Mouse (Mus musculus) lung, postnatal 0 days (tissue): ENCODE results near the gene Treml4. TPM values are rescaled to one million over a fixed set of nuclear protein-coding genes. Genes with fewer than 3 reads are reported as not detected.

Experiments
- ATAC-seq: fragments of 200-750 bp; cut with Nextera tagmentation; 2 replicates; pipeline ENCODE4 v1.8.0; 2017; ENCODE audit warnings: moderate library complexity
- DNase-seq: peaks from one replicate; pipeline ENCODE4 v3.0.0-alpha.2; 2016; ENCODE audit warnings: low spot score
- H3K27ac ChIP-seq: fragments of 300-500 bp; sonication (generic); 2 replicates; pipeline ENCODE4 v1.5.1; 2014; ENCODE audit warnings: antibody characterized with exemption, mild to moderate bottlenecking, low read length, mixed read lengths
- H3K27me3 ChIP-seq: fragments of 300-500 bp; sonication (generic); replicated peaks from 2 replicates; pipeline ENCODE4 v1.6.1; 2014; ENCODE audit warnings: low read length, mixed read lengths; ENCODE audit not compliant: insufficient read depth
- H3K36me3 ChIP-seq: fragments of 300-500 bp; sonication (generic); 2 replicates; pipeline ENCODE4 v1.6.1; 2014; ENCODE audit warnings: low read length, mixed read lengths; ENCODE audit not compliant: insufficient read depth
- H3K4me1 ChIP-seq: fragments of 300-500 bp; sonication (generic); 2 replicates; pipeline ENCODE4 v1.6.1; 2014; ENCODE audit warnings: antibody characterized with exemption, low read depth, low read length, mixed read lengths; ENCODE audit not compliant: insufficient read depth
- H3K4me2 ChIP-seq: fragments of 300-500 bp; sonication (generic); replicated peaks from 2 replicates; pipeline ENCODE4 v1.6.1; 2014; ENCODE audit warnings: low read depth, mild to moderate bottlenecking, low read length, moderate library complexity, mixed read lengths
- H3K4me3 ChIP-seq: fragments of 300-500 bp; sonication (generic); 2 replicates; pipeline ENCODE4 v1.5.1; 2014; ENCODE audit warnings: low read depth, low read length
- H3K9ac ChIP-seq: fragments of 300-500 bp; sonication (generic); replicated peaks from 2 replicates; pipeline ENCODE4 v1.6.1; 2014; ENCODE audit warnings: low read depth, mild to moderate bottlenecking
- H3K9me3 ChIP-seq: fragments of 300-500 bp; sonication (generic); 2 replicates; pipeline ENCODE4 v1.6.1; 2016; ENCODE audit warnings: low read length, mixed read lengths
- CTCF ChIP-seq: IDR thresholded peaks from 2 replicates; pipeline ENCODE4 v1.5.1; 2016; ENCODE audit warnings: antibody characterized with exemption, mild to moderate bottlenecking
- EP300 ChIP-seq: IDR thresholded peaks from 2 replicates; pipeline ENCODE4 v1.6.1; 2016; ENCODE audit warnings: antibody characterized with exemption, mild to moderate bottlenecking, control low read depth
- WGBS: fragments of 180-500 bp; shearing (Covaris S2); extraction: QIAGEN DNeasy Blood & Tissue Kit; methylation state at CpG from one replicate; pipeline ENCODE4 v1.1.7; 2014; 5-methylcytosine and 5-hydroxymethylcytosine counted together
- polyA plus RNA-seq: library from polyadenylated mRNA; unstranded; fragments of >200 nt; fragmentation: Nextera tagmentation; extraction: Ambion mirVana; gene quantifications from 2 replicates; pipeline ENCODE4 v1.2.1, GENCODE M21; 2015

The Treml4 gene
- polyA plus RNA-seq, 1 experiment from 2014 or later, result 2.8 TPM

- Histone ChIP-seq H3K9ac (no peak overlapping the region), H3K9me3 (no peaks in the 10 kb centered on the region), H3K27me3 (no peaks in the 10 kb centered on the region), H3K4me3 (no peak overlapping the region), H3K4me1 (no peaks in the 10 kb centered on the region), H3K36me3 (no peaks in the 10 kb centered on the region), H3K4me2 (no peak overlapping the region), H3K27ac (no peak overlapping the region)
- WGBS, result 56% methylated on average over 4 of the region's 4 CpGs
- no peak for DNase-seq
- no peak for ATAC-seq
- TF ChIP-seq CTCF, result no peak
- no peak for TF ChIP-seq EP300
Observed at GRCm38 (mm10) chr17:48269833-48270232, 5.7 kb downstream of the Treml4 start.

GRCm38 (mm10) chr17:48272158-48272557 is 8.1 kb downstream of the Treml4 start:
- Histone ChIP-seq H3K9me3 (no peaks in the 10 kb centered on the region), H3K27me3 (no peaks in the 10 kb centered on the region), H3K4me3 (no peak overlapping the region), H3K27ac (no peak overlapping the region), H3K9ac (no peak overlapping the region), H3K4me2 (no peak overlapping the region), H3K36me3 (no peaks in the 10 kb centered on the region), H3K4me1 (no peaks in the 10 kb centered on the region)
- DNase-seq, result no peak
- TF ChIP-seq EP300, result no peak
- TF ChIP-seq CTCF, result no peak
- WGBS, result 57% methylated on average over 5 of the region's 5 CpGs
- no peak for ATAC-seq

GRCm38 (mm10) chr17:48272598-48272997 is 8.5 kb downstream of the Treml4 start:
- no peak overlapping the region for H3K9ac ChIP-seq
- no peak for TF ChIP-seq EP300
- TF ChIP-seq CTCF, result no peak
- WGBS, result 81% methylated on average over 4 of the region's 4 CpGs
- no peaks in the 10 kb centered on the region for H3K4me1 ChIP-seq
- ATAC-seq (no peak), DNase-seq (no peak)
- H3K27ac ChIP-seq, result no peak overlapping the region
- no peaks in the 10 kb centered on the region for H3K9me3 ChIP-seq
- H3K36me3 ChIP-seq, result no peaks in the 10 kb centered on the region
- no peaks in the 10 kb centered on the region for H3K27me3 ChIP-seq
- H3K4me2 ChIP-seq, result no peak overlapping the region
- H3K4me3 ChIP-seq, result no peak overlapping the region

GRCm38 (mm10) chr17:48274098-48274497 is 10.0 kb downstream of the Treml4 start:
- 70% methylated on average over 4 of the region's 4 CpGs for WGBS
- Histone ChIP-seq H3K27me3 (no peaks in the 10 kb centered on the region), H3K36me3 (no peaks in the 10 kb centered on the region), H3K4me2 (no peak overlapping the region), H3K27ac (no peak overlapping the region), H3K4me1 (no peaks in the 10 kb centered on the region), H3K4me3 (no peak overlapping the region), H3K9me3 (no peaks in the 10 kb centered on the region), H3K9ac (no peak overlapping the region)
- TF ChIP-seq CTCF, result no peak
- TF ChIP-seq EP300, result no peak
- ATAC-seq (no peak), DNase-seq (no peak)

- Histone ChIP-seq H3K4me3 (no peak overlapping the region), H3K27ac (no peak overlapping the region), H3K36me3 (no peaks in the 10 kb centered on the region), H3K4me1 (no peaks in the 10 kb centered on the region), H3K4me2 (no peak overlapping the region), H3K27me3 (no peaks in the 10 kb centered on the region), H3K9me3 (no peaks in the 10 kb centered on the region), H3K9ac (no peak overlapping the region)
- TF ChIP-seq CTCF (peak; percentile 91), EP300 (no peak)
- DNase-seq (peak; percentile 79), ATAC-seq (peak; percentile 59; the same call in 1 of the 2 replicates)
- 31% methylated on average over 6 of the region's 6 CpGs for WGBS
Observed at GRCm38 (mm10) chr17:48274885-48275284, 10.8 kb downstream of the Treml4 start.

GRCm38 (mm10) chr17:48275736-48276135 is 11.6 kb downstream of the Treml4 start:
- Histone ChIP-seq H3K27me3 (no peaks in the 10 kb centered on the region), H3K9ac (no peak overlapping the region)

GRCm38 (mm10) chr17:48278381-48278780 is 14.3 kb downstream of the Treml4 start:
- Histone ChIP-seq H3K4me2 (no peak overlapping the region), H3K27ac (no peak overlapping the region), H3K27me3 (no peaks in the 10 kb centered on the region), H3K9me3 (no peaks in the 10 kb centered on the region), H3K36me3 (no peaks in the 10 kb centered on the region), H3K4me1 (no peaks in the 10 kb centered on the region; the same call in 1 of the 2 replicates), H3K9ac (no peak overlapping the region), H3K4me3 (no peak overlapping the region)
- no peak for ATAC-seq
- no peak for DNase-seq
- TF ChIP-seq EP300, result no peak
- TF ChIP-seq CTCF, result no peak

More at GRCm38 (mm10) chr17:48275736-48276135, 11.6 kb downstream of the Treml4 start:
- TF ChIP-seq EP300, result no peak
- TF ChIP-seq CTCF, result no peak
- Histone ChIP-seq H3K9me3 (no peaks in the 10 kb centered on the region), H3K4me1 (no peaks in the 10 kb centered on the region), H3K36me3 (no peaks in the 10 kb centered on the region), H3K4me3 (no peak overlapping the region), H3K4me2 (no peak overlapping the region), H3K27ac (no peak overlapping the region)
- DNase-seq (no peak), ATAC-seq (no peak)
- WGBS, result 53% methylated on average over 7 of the region's 7 CpGs
